Mouse (Mus musculus) monocyte, adult 5-6 weeks (primary cell): ENCODE measurements around the gene Crtc2. TPM values are rescaled to one million over a fixed set of nuclear protein-coding genes. Genes with fewer than 3 reads are reported as not detected.

Experiments used
- ATAC-seq: fragments of 153-309, 156-312 bp; replicated peaks from 2 replicates; pipeline ENCODE4 v1.8.0; 2017; ENCODE audit warnings: mild to moderate bottlenecking; ENCODE audit not compliant: low TSS enrichment, insufficient number of reproducible peaks, severe bottlenecking, poor library complexity, low FRiP score
- total RNA-seq: library from RNA; stranded (forward); fragments of 200-1000, 200-491, 200-594 nt; gene quantifications from 3 replicates; pipeline ENCODE4 v1.2.3, GENCODE M21; 2017

Crtc2 gene
- total RNA-seq, 1 experiment from 2014 or later = 19.9 TPM

- no peak for ATAC-seq
Measured at GRCm38 (mm10) chr3:90291982-90292344, 38.0 kb downstream of the Crtc2 start.

GRCm38 (mm10) chr3:90292345-90293275, 38.6 kb downstream of the Crtc2 start, which contains the start of gene Gatad2b:
Gene Gatad2b (plus strand): TSS chr3:90293178.
- ATAC-seq = peak; percentile 98

GRCm38 (mm10) chr3:90293352-90294063, 39.5 kb downstream of the Crtc2 start:
- ATAC-seq = no peak

- ATAC-seq = no peak
Measured at GRCm38 (mm10) chr3:90294064-90294440, 40.1 kb downstream of the Crtc2 start.

GRCm38 (mm10) chr3:90294651-90295050, 40.7 kb downstream of the Crtc2 start:
- no peak for ATAC-seq

GRCm38 (mm10) chr3:90305801-90306200, 51.8 kb downstream of the Crtc2 start:
- no peak for ATAC-seq

- no peak for ATAC-seq
Measured at GRCm38 (mm10) chr3:90309589-90309988, 55.6 kb downstream of the Crtc2 start.

GRCm38 (mm10) chr3:90313367-90313766, 59.4 kb downstream of the Crtc2 start:
- ATAC-seq = peak; percentile 71; the same call in 1 of the 2 replicates

Other genes starting within 250 kb of the Crtc2 start
- 71.0 to 80.3 TPM (median 79.6 TPM) in 3 replicates for gene 4933434E20Rik, start 202.5 kb upstream of the Crtc2 start, total RNA-seq
- gene Ubap2l, start 201.5 kb upstream of the Crtc2 start, total RNA-seq = 84.5 to 177 TPM (median 158 TPM) in 3 replicates
- gene Tpm3, start 181.5 kb upstream of the Crtc2 start, total RNA-seq = 927 to 1,272 TPM (median 1,055 TPM) in 3 replicates
- gene Nup210l, start 150.0 kb upstream of the Crtc2 start, total RNA-seq = 0.19 to 0.49 TPM (median 0.32 TPM) in 3 replicates
- 4,989 to 6,509 TPM (median 5,955 TPM) in 3 replicates for gene Rps27, start 40.5 kb upstream of the Crtc2 start, total RNA-seq
- gene Rab13, start 40.5 kb upstream of the Crtc2 start, total RNA-seq = not detected in 3 replicates
- 64.6 to 97.8 TPM (median 65.2 TPM) in 3 replicates for gene Jtb, start 22.6 kb upstream of the Crtc2 start, total RNA-seq
- gene Creb3l4, start 10.7 kb upstream of the Crtc2 start, total RNA-seq = 0.49 to 1.1 TPM in 2 of 3 replicates, not detected in the other
- 32.3 to 49.4 TPM (median 46.6 TPM) in 3 replicates for gene Slc39a1, start 6.0 kb upstream of the Crtc2 start, total RNA-seq
- 15.4 to 39.1 TPM (median 16.3 TPM) in 3 replicates for gene Dennd4b, start 11.0 kb downstream of the Crtc2 start, total RNA-seq
- gene Gatad2b, start 39.0 kb downstream of the Crtc2 start, total RNA-seq = 26.9 to 46.5 TPM (median 34.1 TPM) in 3 replicates
- 2.1 TPM in 1 of 3 replicates, not detected in the others for gene Slc27a3, start 135.8 kb downstream of the Crtc2 start, total RNA-seq
- gene Ints3, start 179.5 kb downstream of the Crtc2 start, total RNA-seq = 11.7 to 26.5 TPM (median 12.9 TPM) in 3 replicates
- gene Npr1, start 211.7 kb downstream of the Crtc2 start, total RNA-seq = not detected in 3 replicates
- gene Ilf2, start 222.0 kb downstream of the Crtc2 start, total RNA-seq = 72.4 to 84.1 TPM (median 74.7 TPM) in 3 replicates
- gene Snapin, start 236.9 kb downstream of the Crtc2 start, total RNA-seq = 52.4 to 94.4 TPM (median 62.0 TPM) in 3 replicates